Mouse (Mus musculus): Measurements from ENCODE around the gene Pax2. TPM values are rescaled to one million over a fixed set of nuclear protein-coding genes. Genes with fewer than 3 reads are reported as not detected.

Gene Pax2
- polyA plus RNA-seq, 1 experiment from 2014 or later: 0.08 TPM

- no peaks in the 10 kb centered on the region for H3K27me3 ChIP-seq (ENCODE audit: control insufficient read depth, insufficient read depth, low read length)
- WGBS: 88% methylated on average over 1 of the region's 1 CpGs
- no peak for ATAC-seq (ENCODE audit: insufficient number of reproducible peaks, low FRiP score, low TSS enrichment, low read depth)
These were observed 102.8 kb downstream of the Pax2 start for GRCm38 (mm10) chr19:44858671-44859070.

GRCm38 (mm10) chr19:44868766-44869165 lies 112.9 kb downstream of the Pax2 start:
- 40% methylated on average over 2 of the region's 2 CpGs for WGBS
- Histone ChIP-seq H3K27me3 (ENCODE audit: control insufficient read depth, insufficient read depth, low read length) (no peaks in the 10 kb centered on the region), H3K4me1 (ENCODE audit: control insufficient read depth, insufficient read depth, low read length) (no peaks in the 10 kb centered on the region), H3K27ac (replicated peaks; ENCODE audit: low read depth, low read length) (no peak overlapping the region), H3K4me3 (ENCODE audit: low read depth, low read length) (no peak overlapping the region), H3K9me3 (ENCODE audit: control insufficient read depth, low read length) (no peaks in the 10 kb centered on the region), H3K4me2 (ENCODE audit: low read depth, severe bottlenecking) (no peak overlapping the region), H3K9ac (ENCODE audit: low read length) (no peak overlapping the region), H3K36me3 (ENCODE audit: control insufficient read depth, insufficient read depth, low read length) (no peaks in the 10 kb centered on the region)
- ATAC-seq (ENCODE audit: insufficient number of reproducible peaks, low FRiP score, low TSS enrichment, low read depth) (no peak), DNase-seq (ENCODE audit: low spot score) (no peak)

More at GRCm38 (mm10) chr19:44858671-44859070, 102.8 kb downstream of the Pax2 start:
- no peaks in the 10 kb centered on the region for H3K36me3 ChIP-seq (ENCODE audit: control insufficient read depth, insufficient read depth, low read length)
- no peak overlapping the region for H3K4me3 ChIP-seq (ENCODE audit: low read depth, low read length)
- no peak overlapping the region for H3K27ac ChIP-seq (replicated peaks; ENCODE audit: low read depth, low read length)
- H3K9ac ChIP-seq (ENCODE audit: low read length): no peak overlapping the region
- H3K9me3 ChIP-seq (ENCODE audit: control insufficient read depth, low read length): no peaks in the 10 kb centered on the region
- no peaks in the 10 kb centered on the region for H3K4me1 ChIP-seq (ENCODE audit: control insufficient read depth, insufficient read depth, low read length)
- DNase-seq (ENCODE audit: low spot score): no peak
- H3K4me2 ChIP-seq (ENCODE audit: low read depth, severe bottlenecking): no peak overlapping the region

- Histone ChIP-seq H3K9me3 (ENCODE audit: control insufficient read depth, low read length) (no peaks in the 10 kb centered on the region), H3K9ac (ENCODE audit: low read length) (no peak overlapping the region), H3K4me1 (ENCODE audit: control insufficient read depth, insufficient read depth, low read length) (no peaks in the 10 kb centered on the region), H3K36me3 (ENCODE audit: control insufficient read depth, insufficient read depth, low read length) (no peaks in the 10 kb centered on the region), H3K27me3 (ENCODE audit: control insufficient read depth, insufficient read depth, low read length) (no peaks in the 10 kb centered on the region), H3K27ac (replicated peaks; ENCODE audit: low read depth, low read length) (no peak overlapping the region), H3K4me3 (ENCODE audit: low read depth, low read length) (no peak overlapping the region), H3K4me2 (ENCODE audit: low read depth, severe bottlenecking) (no peak overlapping the region)
- ATAC-seq (ENCODE audit: insufficient number of reproducible peaks, low FRiP score, low TSS enrichment, low read depth) (no peak), DNase-seq (ENCODE audit: low spot score) (no peak)
- WGBS: 61% methylated on average over 15 of the region's 15 CpGs
These were observed 118.5 kb downstream of the Pax2 start for GRCm38 (mm10) chr19:44874186-44874898.

DNA sequence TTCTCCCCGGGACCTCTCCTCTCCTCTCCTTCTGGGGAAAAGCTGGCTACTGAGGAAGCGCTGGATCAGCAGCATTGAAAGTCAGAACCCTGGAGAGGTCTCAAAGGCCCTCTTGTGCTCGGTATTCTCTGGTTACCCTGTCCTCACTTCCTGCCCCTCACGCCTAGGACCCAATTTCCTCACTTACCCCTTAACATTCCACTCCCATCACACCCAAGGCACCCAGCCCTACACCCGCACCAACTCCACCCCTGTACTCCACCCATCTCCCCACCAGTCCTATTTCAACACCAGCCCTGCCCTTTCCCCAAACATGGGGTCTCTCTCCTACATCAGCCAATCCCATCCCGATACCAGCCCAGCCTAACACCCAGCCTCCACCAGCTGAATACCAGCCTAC lies 119.1 kb downstream of the Pax2 start:
- 21% methylated on average over 6 of the region's 6 CpGs for WGBS
- H3K9me3 ChIP-seq (ENCODE audit: control insufficient read depth, low read length): no peaks in the 10 kb centered on the region
- ATAC-seq (ENCODE audit: insufficient number of reproducible peaks, low FRiP score, low TSS enrichment, low read depth) (no peak), DNase-seq (ENCODE audit: low spot score) (no peak)
- no peak overlapping the region for H3K9ac ChIP-seq (ENCODE audit: low read length)
- no peak overlapping the region for H3K4me3 ChIP-seq (ENCODE audit: low read depth, low read length)
- no peak overlapping the region for H3K4me2 ChIP-seq (ENCODE audit: low read depth, severe bottlenecking)
- no peaks in the 10 kb centered on the region for H3K36me3 ChIP-seq (ENCODE audit: control insufficient read depth, insufficient read depth, low read length)
- no peaks in the 10 kb centered on the region for H3K4me1 ChIP-seq (ENCODE audit: control insufficient read depth, insufficient read depth, low read length)
- no peaks in the 10 kb centered on the region for H3K27me3 ChIP-seq (ENCODE audit: control insufficient read depth, insufficient read depth, low read length)
- H3K27ac ChIP-seq (replicated peaks; ENCODE audit: low read depth, low read length): no peak overlapping the region

- Histone ChIP-seq H3K27me3 (ENCODE audit: control insufficient read depth, insufficient read depth, low read length) (no peaks in the 10 kb centered on the region; the same call in 1 of the 2 replicates), H3K4me2 (ENCODE audit: low read depth, severe bottlenecking) (no peak overlapping the region), H3K27ac (replicated peaks; ENCODE audit: low read depth, low read length) (no peak overlapping the region), H3K9me3 (ENCODE audit: control insufficient read depth, low read length) (no peaks in the 10 kb centered on the region), H3K4me3 (ENCODE audit: low read depth, low read length) (no peak overlapping the region), H3K4me1 (ENCODE audit: control insufficient read depth, insufficient read depth, low read length) (no peaks in the 10 kb centered on the region), H3K9ac (ENCODE audit: low read length) (no peak overlapping the region), H3K36me3 (ENCODE audit: control insufficient read depth, insufficient read depth, low read length) (no peaks in the 10 kb centered on the region)
- DNase-seq (ENCODE audit: low spot score) (no peak), ATAC-seq (ENCODE audit: insufficient number of reproducible peaks, low FRiP score, low TSS enrichment, low read depth) (no peak)
- 90% methylated on average over 1 of the region's 1 CpGs for WGBS
These were observed 119.9 kb downstream of the Pax2 start for GRCm38 (mm10) chr19:44875718-44876117.

- H3K27ac ChIP-seq (replicated peaks; ENCODE audit: low read depth, low read length): no peak overlapping the region
- no peak overlapping the region for H3K4me3 ChIP-seq (ENCODE audit: low read depth, low read length)
- H3K4me1 ChIP-seq (ENCODE audit: control insufficient read depth, insufficient read depth, low read length): no peaks in the 10 kb centered on the region
- WGBS: 84% methylated on average over 7 of the region's 7 CpGs
- no peak overlapping the region for H3K4me2 ChIP-seq (ENCODE audit: low read depth, severe bottlenecking)
- no peak for DNase-seq (ENCODE audit: low spot score)
- no peak overlapping the region for H3K9ac ChIP-seq (ENCODE audit: low read length)
- no peaks in the 10 kb centered on the region; the same call in 1 of the 2 replicates for H3K27me3 ChIP-seq (ENCODE audit: control insufficient read depth, insufficient read depth, low read length)
- H3K36me3 ChIP-seq (ENCODE audit: control insufficient read depth, insufficient read depth, low read length): no peaks in the 10 kb centered on the region
- no peak for ATAC-seq (ENCODE audit: insufficient number of reproducible peaks, low FRiP score, low TSS enrichment, low read depth)
- H3K9me3 ChIP-seq (ENCODE audit: control insufficient read depth, low read length): no peaks in the 10 kb centered on the region
These were observed 120.7 kb downstream of the Pax2 start for GRCm38 (mm10) chr19:44876529-44876928.

GRCm38 (mm10) chr19:44882552-44883024 lies 126.7 kb downstream of the Pax2 start:
- Histone ChIP-seq H3K27me3 (ENCODE audit: control insufficient read depth, insufficient read depth, low read length) (peaks cover 3% of the 10 kb centered on the region; the same call in 1 of the 2 replicates), H3K9me3 (ENCODE audit: control insufficient read depth, low read length) (no peaks in the 10 kb centered on the region), H3K27ac (replicated peaks; ENCODE audit: low read depth, low read length) (peak overlapping the region; percentile 33; the same call in 1 of the 2 replicates), H3K36me3 (ENCODE audit: control insufficient read depth, insufficient read depth, low read length) (no peaks in the 10 kb centered on the region), H3K9ac (ENCODE audit: low read length) (peak overlapping the region; percentile 57), H3K4me2 (ENCODE audit: low read depth, severe bottlenecking) (peak overlapping the region; percentile 59), H3K4me3 (ENCODE audit: low read depth, low read length) (peak overlapping the region; percentile 15), H3K4me1 (ENCODE audit: control insufficient read depth, insufficient read depth, low read length) (peaks cover 27% of the 10 kb centered on the region)
- peak; percentile 68 for DNase-seq (ENCODE audit: low spot score)
- no peak for ATAC-seq (ENCODE audit: insufficient number of reproducible peaks, low FRiP score, low TSS enrichment, low read depth)
- under 1% methylated on average over 31 of the region's 31 CpGs for WGBS

DNA sequence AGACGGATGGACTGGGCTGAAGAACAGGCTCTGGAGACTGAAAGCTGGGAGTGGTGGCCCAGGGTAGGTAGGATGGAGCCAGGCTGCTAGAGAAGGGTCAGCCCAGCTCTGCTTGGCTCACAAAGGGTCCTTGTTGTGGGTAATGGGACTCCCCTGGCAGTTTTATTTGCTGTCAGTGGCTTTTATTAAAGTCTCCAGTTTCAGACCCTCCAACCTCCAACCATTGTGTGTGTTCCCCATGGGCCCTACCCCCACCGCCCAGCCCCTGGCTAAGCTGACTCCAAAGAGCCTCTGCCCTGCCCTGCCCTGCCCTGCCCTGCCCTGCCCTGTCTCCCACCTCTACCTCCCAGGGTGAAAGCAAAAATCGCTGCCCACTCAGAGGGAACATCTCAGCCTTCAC lies 128.5 kb downstream of the Pax2 start:
- 15% methylated on average over 3 of the region's 3 CpGs for WGBS
- Histone ChIP-seq H3K36me3 (ENCODE audit: control insufficient read depth, insufficient read depth, low read length) (no peaks in the 10 kb centered on the region), H3K27ac (replicated peaks; ENCODE audit: low read depth, low read length) (0 out of 2 replicates have a peak overlapping the region, but pooled peaks have one; percentile 15), H3K4me1 (ENCODE audit: control insufficient read depth, insufficient read depth, low read length) (peaks cover 28% of the 10 kb centered on the region), H3K9ac (ENCODE audit: low read length) (no peak overlapping the region), H3K4me3 (ENCODE audit: low read depth, low read length) (no peak overlapping the region), H3K27me3 (ENCODE audit: control insufficient read depth, insufficient read depth, low read length) (peaks cover 3% of the 10 kb centered on the region; the same call in 1 of the 2 replicates), H3K9me3 (ENCODE audit: control insufficient read depth, low read length) (no peaks in the 10 kb centered on the region), H3K4me2 (ENCODE audit: low read depth, severe bottlenecking) (no peak overlapping the region)
- DNase-seq (ENCODE audit: low spot score): no peak
- ATAC-seq (ENCODE audit: insufficient number of reproducible peaks, low FRiP score, low TSS enrichment, low read depth): peak; percentile 66
